Mouse (Mus musculus) kidney, postnatal 10 days (tissue): Measurements from ENCODE around the gene Lrrc31.
"Not testable (repeated sequence)": the region's sequence is repeated elsewhere in the genome, so short reads cannot be mapped to it uniquely, and the experiment has no call there.

Experiments
- DNase-seq: peaks from one replicate; pipeline ENCODE4 v3.0.0; 2021; ENCODE audit warnings: mixed read lengths

Lrrc31 gene

GRCm38 (mm10) chr3:30699711-30700505 lies at the start of gene Lrrc31:
Gene Lrrc31, minus strand, starts transcription at chr3:30699843.
- not testable (repeated sequence) for DNase-seq

GRCm38 (mm10) chr3:30748316-30748715 lies 48.7 kb upstream of the Lrrc31 start:
- no peak for DNase-seq

- no peak for DNase-seq
Measured at GRCm38 (mm10) chr3:30746006-30746405, 46.4 kb upstream of the Lrrc31 start, which contains the start of gene Samd7. Gene Samd7, plus strand, starts transcription at chr3:30746293.

- no peak for DNase-seq
Measured at GRCm38 (mm10) chr3:30742891-30743290, 43.2 kb upstream of the Lrrc31 start.

- DNase-seq: peak; percentile 68
Measured at GRCm38 (mm10) chr3:30741306-30741705, 41.7 kb upstream of the Lrrc31 start.

GRCm38 (mm10) chr3:30736809-30737208 lies 37.2 kb upstream of the Lrrc31 start:
- no peak for DNase-seq

- no peak for DNase-seq
Measured at GRCm38 (mm10) chr3:30729046-30729445, 29.4 kb upstream of the Lrrc31 start.

GRCm38 (mm10) chr3:30727209-30727608 lies 27.6 kb upstream of the Lrrc31 start:
- DNase-seq: no peak

- peak; percentile 44 for DNase-seq
Measured at GRCm38 (mm10) chr3:30725514-30725913, 25.9 kb upstream of the Lrrc31 start.

GRCm38 (mm10) chr3:30724848-30725465 lies 25.3 kb upstream of the Lrrc31 start:
- no peak for DNase-seq

- DNase-seq: no peak
Measured at GRCm38 (mm10) chr3:30724105-30724824, 24.6 kb upstream of the Lrrc31 start.

- DNase-seq: peak; percentile 48
Measured at GRCm38 (mm10) chr3:30723179-30723578, 23.5 kb upstream of the Lrrc31 start.

- no peak for DNase-seq
Measured at GRCm38 (mm10) chr3:30722461-30722860, 22.8 kb upstream of the Lrrc31 start.

GRCm38 (mm10) chr3:30722036-30722435 lies 22.4 kb upstream of the Lrrc31 start:
- DNase-seq: no peak

GRCm38 (mm10) chr3:30718649-30719048 lies 19.0 kb upstream of the Lrrc31 start:
- DNase-seq: no peak

- DNase-seq: no peak
Measured at GRCm38 (mm10) chr3:30713334-30713733, 13.7 kb upstream of the Lrrc31 start.

- no peak for DNase-seq
Measured at GRCm38 (mm10) chr3:30710191-30710590, 10.5 kb upstream of the Lrrc31 start.

- no peak for DNase-seq
Measured at GRCm38 (mm10) chr3:30706614-30707276, 7.1 kb upstream of the Lrrc31 start.

- DNase-seq: no peak
Measured at GRCm38 (mm10) chr3:30705977-30706376, 6.3 kb upstream of the Lrrc31 start.

- DNase-seq: no peak
Measured at GRCm38 (mm10) chr3:30697891-30698290, 1.8 kb downstream of the Lrrc31 start.

- DNase-seq: peak; percentile 85
Measured at GRCm38 (mm10) chr3:30696346-30696745, 3.3 kb downstream of the Lrrc31 start.

- DNase-seq: no peak
Measured at GRCm38 (mm10) chr3:30695661-30696060, 4.0 kb downstream of the Lrrc31 start.

GRCm38 (mm10) chr3:30690976-30691375 lies 8.7 kb downstream of the Lrrc31 start:
- DNase-seq: no peak
